Mouse (Mus musculus): ENCODE results near the gene Mindy1. TPM values are rescaled to one million over a fixed set of nuclear protein-coding genes. Genes with fewer than 3 reads are reported as not detected.

Gene Mindy1
- polyA plus RNA-seq (2015; fragmentation: Nextera tagmentation; extraction: Ambion mirVana): 47.5 and 50.5 TPM in 2 replicates

DNA sequence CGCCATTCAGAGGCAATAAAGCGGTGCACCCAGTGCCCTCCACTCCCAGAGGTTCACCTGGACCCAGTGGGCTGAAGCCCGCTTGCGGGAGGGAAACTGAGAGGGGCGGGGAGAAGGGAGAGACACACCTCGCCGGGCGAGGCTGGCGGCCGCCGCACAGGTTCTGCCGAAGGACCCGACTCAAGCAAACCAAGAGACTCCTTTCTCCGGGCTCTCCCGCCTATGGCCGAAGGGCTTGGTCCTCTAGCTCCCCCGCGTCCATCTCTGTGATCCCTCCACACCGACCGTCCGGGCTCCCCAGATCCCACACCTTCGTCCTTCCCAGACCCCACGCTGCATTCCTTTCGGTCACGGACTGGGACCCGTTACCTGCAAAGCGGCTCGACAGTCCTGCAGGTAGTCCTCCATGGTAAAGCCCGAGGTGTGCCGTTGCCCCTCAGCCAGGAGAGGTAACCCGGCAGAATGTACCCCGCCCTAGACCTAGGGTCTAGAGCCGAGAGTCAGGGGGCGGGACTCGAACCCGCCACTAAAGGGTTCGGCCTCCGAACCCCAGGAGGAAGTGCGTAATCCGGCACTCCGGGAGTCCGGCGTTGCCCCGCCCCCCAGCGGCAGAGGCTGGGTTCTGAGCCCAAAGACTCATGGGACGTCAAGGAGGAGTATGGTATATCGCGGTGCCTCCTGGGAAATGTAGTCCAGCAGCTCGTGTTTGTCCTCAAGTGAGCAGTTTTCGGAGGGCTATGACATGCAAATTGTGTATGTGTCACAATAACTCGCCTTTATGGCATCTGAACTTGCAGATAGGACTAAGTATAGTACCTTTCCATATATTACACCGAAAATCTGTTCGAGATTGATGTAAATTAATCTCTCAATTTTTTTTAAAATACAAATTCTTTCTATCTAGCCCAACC lies at the start of gene Mindy1, which contains the start of gene Prune1:
TSS of gene Mindy1 (plus strand) at position 130 of the 911 bp plus-strand sequence.
TSS of gene Prune1 (minus strand) at position 861 of the 911 bp plus-strand sequence.
- peak; percentile 91 for ATAC-seq
- H3K9ac ChIP-seq (replicated peaks): peak within 1 kb of the TSS; percentile 78
- no peaks in the 10 kb centered on the region for H3K9me3 ChIP-seq
- H3K36me3 ChIP-seq: 0 out of 2 replicates have a peak, but pooled peaks cover 5% of the 10 kb centered on the region
- peaks cover 43% of the 10 kb centered on the region for H3K4me1 ChIP-seq (replicated peaks)
- H3K27ac ChIP-seq: peak within 1 kb of the TSS; percentile 97
- under 1% methylated on average over 53 of the region's 53 CpGs for WGBS
- peak within 1 kb of the TSS; percentile 62 for H3K4me3 ChIP-seq (replicated peaks)
- no peaks in the 10 kb centered on the region for H3K27me3 ChIP-seq
- H3K4me2 ChIP-seq (replicated peaks): peak within 1 kb of the TSS; percentile 85

DNA sequence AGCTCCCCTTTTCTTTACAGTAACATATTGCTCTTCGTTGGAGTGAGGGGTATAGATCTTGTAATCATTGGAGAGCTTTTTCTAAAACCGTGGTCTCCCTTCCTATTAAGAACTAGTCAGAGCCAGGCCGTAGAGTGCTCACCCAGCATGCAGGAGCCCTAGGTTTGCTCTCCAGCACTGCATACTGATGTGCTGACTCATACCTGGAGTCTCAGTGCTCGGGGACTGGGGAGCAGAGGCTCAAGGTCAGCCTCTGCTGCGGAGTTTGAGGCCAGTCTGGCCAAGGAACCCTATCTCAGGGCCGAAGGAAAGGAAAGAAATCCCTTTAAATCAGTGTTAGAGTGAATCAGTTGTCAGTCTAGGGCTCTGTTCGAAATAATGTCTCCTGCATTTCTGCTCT lies 48.4 kb upstream of the Mindy1 start:
- Histone ChIP-seq H3K9me3 (no peaks in the 10 kb centered on the region), H3K27ac (no peak overlapping the region), H3K27me3 (no peaks in the 10 kb centered on the region), H3K4me3 (replicated peaks) (no peak overlapping the region), H3K36me3 (peaks cover 61% of the 10 kb centered on the region), H3K9ac (replicated peaks) (no peak overlapping the region), H3K4me1 (replicated peaks) (peaks cover 30% of the 10 kb centered on the region), H3K4me2 (replicated peaks) (no peak overlapping the region)
- WGBS: 93% methylated on average over 7 of the region's 7 CpGs
- ATAC-seq: no peak

GRCm38 (mm10) chr3:95233303-95233980 lies 47.7 kb upstream of the Mindy1 start:
- no peak for ATAC-seq
- Histone ChIP-seq H3K4me2 (replicated peaks) (no peak overlapping the region), H3K36me3 (peaks cover 68% of the 10 kb centered on the region), H3K4me1 (replicated peaks) (peaks cover 30% of the 10 kb centered on the region), H3K9me3 (no peaks in the 10 kb centered on the region), H3K27me3 (no peaks in the 10 kb centered on the region), H3K27ac (no peak overlapping the region), H3K4me3 (replicated peaks) (no peak overlapping the region), H3K9ac (replicated peaks) (no peak overlapping the region)
- WGBS: 90% methylated on average over 16 of the region's 16 CpGs

GRCm38 (mm10) chr3:95235386-95236301 lies 45.5 kb upstream of the Mindy1 start:
- no peak overlapping the region for H3K9ac ChIP-seq (replicated peaks)
- H3K4me1 ChIP-seq (replicated peaks): peaks cover 18% of the 10 kb centered on the region
- H3K27me3 ChIP-seq: no peaks in the 10 kb centered on the region
- no peak overlapping the region for H3K27ac ChIP-seq
- peaks cover 71% of the 10 kb centered on the region for H3K36me3 ChIP-seq
- H3K4me3 ChIP-seq (replicated peaks): no peak overlapping the region
- 79% methylated on average over 23 of the region's 23 CpGs for WGBS
- H3K9me3 ChIP-seq: no peaks in the 10 kb centered on the region
- H3K4me2 ChIP-seq (replicated peaks): no peak overlapping the region
- no peak for ATAC-seq

GRCm38 (mm10) chr3:95237541-95238099 lies 43.5 kb upstream of the Mindy1 start:
- Histone ChIP-seq H3K4me3 (replicated peaks) (no peak overlapping the region), H3K9me3 (no peaks in the 10 kb centered on the region), H3K9ac (replicated peaks) (no peak overlapping the region), H3K27me3 (no peaks in the 10 kb centered on the region), H3K4me1 (replicated peaks) (no peaks in the 10 kb centered on the region; the same call in 1 of the 2 replicates), H3K4me2 (replicated peaks) (no peak overlapping the region), H3K27ac (no peak overlapping the region), H3K36me3 (peaks cover 61% of the 10 kb centered on the region)
- WGBS: 90% methylated on average over 8 of the region's 8 CpGs
- ATAC-seq: no peak

GRCm38 (mm10) chr3:95239022-95239421 lies 42.1 kb upstream of the Mindy1 start:
- H3K4me3 ChIP-seq (replicated peaks): no peak overlapping the region
- H3K36me3 ChIP-seq: peaks cover 47% of the 10 kb centered on the region
- no peak for ATAC-seq

DNA sequence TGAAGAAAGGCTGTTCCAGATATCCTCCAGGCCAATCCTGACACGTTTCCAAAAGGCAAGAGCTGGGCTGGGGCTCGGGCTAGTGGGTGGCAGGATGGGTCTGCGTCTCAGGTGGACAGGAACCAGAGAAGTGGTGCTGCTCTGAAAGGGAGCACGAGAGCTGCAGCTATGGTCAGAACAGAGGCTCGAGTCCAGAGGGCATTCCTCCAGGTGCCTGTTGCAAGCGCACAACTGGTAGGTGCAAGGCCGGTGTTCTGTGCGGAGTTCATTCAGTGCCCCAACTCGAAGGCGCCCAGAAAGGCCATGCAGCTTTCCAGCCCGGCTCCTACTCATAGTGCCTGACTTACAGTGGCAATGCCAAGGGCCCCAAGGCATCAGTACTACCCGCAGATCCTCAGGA lies 41.2 kb upstream of the Mindy1 start:
- 91% methylated on average over 12 of the region's 12 CpGs for WGBS
- Histone ChIP-seq H3K27me3 (no peaks in the 10 kb centered on the region), H3K36me3 (peaks cover 39% of the 10 kb centered on the region), H3K4me1 (replicated peaks) (no peaks in the 10 kb centered on the region; the same call in 1 of the 2 replicates), H3K27ac (no peak overlapping the region), H3K9ac (replicated peaks) (no peak overlapping the region), H3K9me3 (no peaks in the 10 kb centered on the region), H3K4me2 (replicated peaks) (no peak overlapping the region), H3K4me3 (replicated peaks) (no peak overlapping the region)
- no peak for ATAC-seq

More at GRCm38 (mm10) chr3:95239022-95239421, 42.1 kb upstream of the Mindy1 start:
- Histone ChIP-seq H3K4me2 (replicated peaks) (no peak overlapping the region), H3K27ac (no peak overlapping the region), H3K4me1 (replicated peaks) (no peaks in the 10 kb centered on the region; the same call in 1 of the 2 replicates), H3K9ac (replicated peaks) (no peak overlapping the region), H3K27me3 (no peaks in the 10 kb centered on the region), H3K9me3 (no peaks in the 10 kb centered on the region)
- 87% methylated on average over 6 of the region's 6 CpGs for WGBS

DNA sequence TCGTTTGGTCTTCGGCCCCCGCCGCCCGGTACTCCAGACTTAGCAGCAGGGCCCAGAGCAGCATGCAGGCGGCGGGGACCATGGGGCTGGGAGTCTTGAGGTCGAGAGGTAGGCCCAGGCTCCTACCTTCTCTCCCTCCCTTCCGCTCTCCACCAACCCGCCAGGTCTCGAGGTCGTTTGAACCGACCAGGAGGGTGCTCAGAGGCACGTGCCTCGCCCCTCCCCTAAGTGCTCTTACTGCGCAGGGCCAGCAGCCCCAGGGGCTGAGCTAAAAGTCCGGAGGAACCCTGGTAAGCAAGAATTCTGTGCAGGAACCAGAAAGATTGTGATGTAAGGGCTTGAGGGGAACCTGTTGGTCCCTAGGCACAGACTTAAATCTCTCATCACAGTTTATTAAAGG lies 40.2 kb upstream of the Mindy1 start:
- H3K4me1 ChIP-seq (replicated peaks): no peaks in the 10 kb centered on the region; the same call in 1 of the 2 replicates
- H3K4me2 ChIP-seq (replicated peaks): no peak overlapping the region
- H3K27ac ChIP-seq: no peak overlapping the region
- WGBS: 35% methylated on average over 13 of the region's 17 CpGs
- H3K27me3 ChIP-seq: no peaks in the 10 kb centered on the region
- no peaks in the 10 kb centered on the region for H3K9me3 ChIP-seq
- no peak overlapping the region for H3K4me3 ChIP-seq (replicated peaks)
- no peak overlapping the region for H3K9ac ChIP-seq (replicated peaks)
- peaks cover 38% of the 10 kb centered on the region for H3K36me3 ChIP-seq
- ATAC-seq: no peak

- 83% methylated on average over 7 of the region's 7 CpGs for WGBS
- no peaks in the 10 kb centered on the region for H3K27me3 ChIP-seq
- H3K9me3 ChIP-seq: no peaks in the 10 kb centered on the region
- ATAC-seq: no peak
- H3K4me3 ChIP-seq (replicated peaks): no peak within 1 kb of the TSS
- H3K4me1 ChIP-seq (replicated peaks): no peaks in the 10 kb centered on the region; the same call in 1 of the 2 replicates
- no peak within 1 kb of the TSS for H3K9ac ChIP-seq (replicated peaks)
- H3K36me3 ChIP-seq: peaks cover 37% of the 10 kb centered on the region
- H3K4me2 ChIP-seq (replicated peaks): no peak within 1 kb of the TSS
- H3K27ac ChIP-seq: no peak within 1 kb of the TSS
Measured at GRCm38 (mm10) chr3:95241498-95241897, 39.6 kb upstream of the Mindy1 start, which contains the start of gene Gm128. TSS of gene Gm128 (minus strand) at chr3:95241598.

DNA sequence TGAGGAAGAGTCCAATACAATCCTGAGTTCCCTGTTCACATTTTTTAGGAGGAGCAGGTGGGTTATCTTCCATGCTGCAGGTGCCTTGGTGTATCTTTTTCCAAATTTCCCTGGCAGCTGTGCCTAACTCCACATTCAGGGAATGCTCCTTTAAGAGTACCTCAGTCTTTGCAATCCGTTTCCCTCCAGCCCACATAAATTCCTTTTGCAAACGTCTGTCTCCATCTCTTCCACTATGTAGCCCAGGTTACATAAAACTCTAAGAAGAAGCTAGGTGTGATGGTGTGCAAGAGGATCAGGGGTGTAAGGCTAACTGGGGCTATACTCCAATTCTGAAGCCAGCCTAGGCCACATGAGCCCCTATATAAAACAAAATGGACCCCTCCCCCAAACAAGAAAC lies 38.1 kb upstream of the Mindy1 start:
- H3K36me3 ChIP-seq: peaks cover 22% of the 10 kb centered on the region
- H3K4me3 ChIP-seq (replicated peaks): no peak overlapping the region
- WGBS: 81% methylated on average over 2 of the region's 2 CpGs
- H3K4me2 ChIP-seq (replicated peaks): no peak overlapping the region
- H3K27me3 ChIP-seq: no peaks in the 10 kb centered on the region
- H3K4me1 ChIP-seq (replicated peaks): no peaks in the 10 kb centered on the region; the same call in 1 of the 2 replicates
- no peak for ATAC-seq
- no peaks in the 10 kb centered on the region for H3K9me3 ChIP-seq
- H3K9ac ChIP-seq (replicated peaks): no peak overlapping the region
- no peak overlapping the region for H3K27ac ChIP-seq
